Mouse (Mus musculus): ENCODE data around the gene Mtmr10.
A peak's percentile ranks its signal among the peaks of the same experiment; 100 is the strongest.

Mtmr10 gene

GRCm38 (mm10) chr7:64271926-64272325, 15.5 kb upstream of the Mtmr10 start:
- no peak for DNase-seq (ENCODE audit: low read depth, low spot score)
- Histone ChIP-seq H3K27me3 (ENCODE audit: control insufficient read depth, insufficient read depth, low read length, poor library complexity, severe bottlenecking) (no peaks in the 10 kb centered on the region), H3K36me3 (ENCODE audit: control insufficient read depth, insufficient read depth, low read length, poor library complexity, severe bottlenecking) (no peaks in the 10 kb centered on the region)

DNA sequence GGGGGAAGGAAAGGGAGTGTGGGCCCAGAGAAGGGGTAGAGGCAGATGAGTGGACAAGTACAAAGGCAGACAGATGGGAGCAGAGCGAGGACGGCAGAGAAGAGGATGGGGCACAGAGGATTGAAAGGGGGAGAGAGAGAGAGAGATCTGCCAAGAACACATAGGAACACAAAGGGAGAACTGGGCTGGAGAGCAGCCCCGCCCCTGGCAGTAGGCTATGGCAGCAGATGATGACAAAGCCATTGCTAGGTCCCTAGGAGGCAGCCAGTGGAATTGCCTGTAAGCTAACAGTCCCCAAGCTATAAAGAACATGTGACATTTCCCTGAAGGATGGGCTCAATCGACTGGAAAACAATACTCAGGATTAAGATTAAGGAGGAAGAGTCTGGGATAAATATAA, 11.9 kb upstream of the Mtmr10 start:
- no peaks in the 10 kb centered on the region for H3K36me3 ChIP-seq (ENCODE audit: control insufficient read depth, insufficient read depth, low read length, poor library complexity, severe bottlenecking)
- H3K27me3 ChIP-seq (ENCODE audit: control insufficient read depth, insufficient read depth, low read length, poor library complexity, severe bottlenecking) = no peaks in the 10 kb centered on the region
- DNase-seq (ENCODE audit: low read depth, low spot score) = no peak

DNA sequence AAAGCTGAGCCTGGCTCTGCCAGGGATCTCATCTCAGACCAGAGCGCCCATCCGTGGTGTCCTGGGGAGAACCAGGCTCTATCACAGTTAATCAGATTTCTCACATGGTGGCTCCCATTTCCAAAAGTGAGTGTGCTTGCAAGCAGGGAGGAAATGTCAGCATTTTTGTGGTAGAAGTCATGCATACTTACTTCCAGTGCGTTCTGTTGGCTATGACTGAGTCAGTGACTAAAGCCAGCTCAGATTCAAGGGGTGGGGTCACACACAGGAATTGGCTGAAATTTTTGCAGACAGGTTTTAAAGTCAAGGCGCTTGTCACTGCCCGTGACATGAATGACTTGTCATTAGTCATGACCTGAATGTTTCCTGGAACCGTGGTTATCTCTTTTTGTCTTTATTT, 10.5 kb upstream of the Mtmr10 start:
- Histone ChIP-seq H3K36me3 (ENCODE audit: control insufficient read depth, insufficient read depth, low read length, poor library complexity, severe bottlenecking) (no peaks in the 10 kb centered on the region), H3K27me3 (ENCODE audit: control insufficient read depth, insufficient read depth, low read length, poor library complexity, severe bottlenecking) (no peaks in the 10 kb centered on the region)
- DNase-seq (ENCODE audit: low read depth, low spot score) = no peak

DNA sequence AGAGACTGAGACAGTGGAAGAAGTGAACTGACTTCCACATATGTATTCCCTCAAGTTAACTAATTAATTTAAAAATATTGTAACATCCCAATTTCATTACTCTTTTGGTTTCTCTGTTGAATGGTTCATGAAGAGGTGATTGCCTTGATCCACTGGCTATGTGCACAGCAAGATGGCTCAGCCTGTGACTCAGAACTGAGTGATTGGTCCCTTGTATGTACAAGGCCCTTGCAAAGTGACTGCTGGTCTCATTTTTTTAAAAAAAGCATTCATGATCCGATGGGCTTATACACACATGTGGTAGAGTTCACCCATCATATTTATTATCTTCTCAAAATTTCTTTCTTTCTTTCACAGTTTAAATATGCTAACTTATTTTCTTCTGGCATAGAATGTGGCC, 8.9 kb upstream of the Mtmr10 start:
- DNase-seq (ENCODE audit: low read depth, low spot score) = no peak
- H3K27me3 ChIP-seq (ENCODE audit: control insufficient read depth, insufficient read depth, low read length, poor library complexity, severe bottlenecking) = no peaks in the 10 kb centered on the region
- no peaks in the 10 kb centered on the region for H3K36me3 ChIP-seq (ENCODE audit: control insufficient read depth, insufficient read depth, low read length, poor library complexity, severe bottlenecking)

GRCm38 (mm10) chr7:64279548-64279947, 7.9 kb upstream of the Mtmr10 start:
- Histone ChIP-seq H3K27me3 (ENCODE audit: control insufficient read depth, insufficient read depth, low read length, poor library complexity, severe bottlenecking) (no peaks in the 10 kb centered on the region), H3K36me3 (ENCODE audit: control insufficient read depth, insufficient read depth, low read length, poor library complexity, severe bottlenecking) (no peaks in the 10 kb centered on the region)
- DNase-seq (ENCODE audit: low read depth, low spot score) = peak; percentile 24

- no peak for DNase-seq (ENCODE audit: low read depth, low spot score)
- H3K36me3 ChIP-seq (ENCODE audit: control insufficient read depth, insufficient read depth, low read length, poor library complexity, severe bottlenecking) = no peaks in the 10 kb centered on the region
- no peaks in the 10 kb centered on the region for H3K27me3 ChIP-seq (ENCODE audit: control insufficient read depth, insufficient read depth, low read length, poor library complexity, severe bottlenecking)
Observed at GRCm38 (mm10) chr7:64286566-64286965, 887 bp upstream of the Mtmr10 start.

DNA sequence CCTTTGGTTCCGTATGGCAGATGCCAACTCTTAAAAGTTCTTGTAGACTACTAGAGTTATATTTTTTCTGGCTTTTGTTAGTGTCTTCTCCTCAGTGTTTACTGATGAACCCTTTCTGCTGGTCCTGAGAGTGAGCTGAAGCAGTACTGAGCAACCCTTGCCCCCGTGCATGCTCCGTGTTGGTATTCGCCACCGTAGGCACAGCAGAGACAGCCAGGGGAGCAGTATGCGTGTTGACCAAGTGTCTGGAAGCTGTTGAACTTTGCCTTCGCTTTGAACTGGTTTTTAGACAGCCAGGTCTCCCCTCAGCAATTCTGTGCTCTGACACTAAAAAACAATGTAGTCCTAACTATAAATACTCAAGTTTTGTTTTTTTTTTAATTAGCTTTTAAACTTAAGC, 2.0 kb downstream of the Mtmr10 start:
- H3K27me3 ChIP-seq (ENCODE audit: control insufficient read depth, insufficient read depth, low read length, poor library complexity, severe bottlenecking) = no peaks in the 10 kb centered on the region
- no peak for DNase-seq (ENCODE audit: low read depth, low spot score)
- no peaks in the 10 kb centered on the region for H3K36me3 ChIP-seq (ENCODE audit: control insufficient read depth, insufficient read depth, low read length, poor library complexity, severe bottlenecking)

- DNase-seq (ENCODE audit: low read depth, low spot score) = no peak
- no peaks in the 10 kb centered on the region for H3K27me3 ChIP-seq (ENCODE audit: control insufficient read depth, insufficient read depth, low read length, poor library complexity, severe bottlenecking)
- H3K36me3 ChIP-seq (ENCODE audit: control insufficient read depth, insufficient read depth, low read length, poor library complexity, severe bottlenecking) = no peaks in the 10 kb centered on the region
Observed at GRCm38 (mm10) chr7:64290431-64290830, 3.0 kb downstream of the Mtmr10 start.

- no peak for DNase-seq (ENCODE audit: low read depth, low spot score)
- no peaks in the 10 kb centered on the region for H3K36me3 ChIP-seq (ENCODE audit: control insufficient read depth, insufficient read depth, low read length, poor library complexity, severe bottlenecking)
- H3K27me3 ChIP-seq (ENCODE audit: control insufficient read depth, insufficient read depth, low read length, poor library complexity, severe bottlenecking) = no peaks in the 10 kb centered on the region
Observed at GRCm38 (mm10) chr7:64291722-64292121, 4.3 kb downstream of the Mtmr10 start.

DNA sequence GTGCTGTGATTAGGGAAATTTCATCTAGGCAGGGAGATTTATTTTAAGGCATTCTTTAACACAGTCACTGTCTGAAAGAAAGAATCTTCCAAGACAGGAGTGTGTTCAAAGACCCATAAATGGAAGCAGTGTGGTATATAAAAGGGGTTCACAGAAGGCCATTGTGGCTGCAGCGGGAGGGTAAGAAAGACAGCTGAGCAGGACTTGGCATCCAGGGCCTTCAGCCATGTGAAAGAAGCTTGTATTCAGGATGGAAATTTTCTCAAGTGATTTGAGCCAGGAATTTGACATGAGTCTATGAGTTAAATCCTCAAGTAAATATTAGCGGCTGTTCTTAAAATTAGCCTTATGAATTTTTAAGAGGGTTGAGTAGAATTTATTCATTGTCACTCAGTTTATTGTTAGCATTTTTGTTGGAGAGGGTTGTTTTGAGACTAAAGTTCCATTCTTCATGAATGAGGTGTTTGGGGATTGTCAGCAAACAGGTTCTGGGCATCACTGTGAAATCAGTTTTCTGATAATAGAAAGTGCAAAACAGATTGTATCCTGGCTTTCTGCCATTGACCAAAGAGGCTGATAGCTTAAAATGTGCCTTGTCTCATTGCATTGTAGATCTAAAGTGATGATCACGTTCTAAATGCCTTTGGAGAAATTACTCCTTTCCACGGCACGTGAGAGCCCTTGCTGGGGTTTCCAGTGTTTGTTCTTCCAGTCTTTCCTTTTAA, 9.0 kb downstream of the Mtmr10 start:
- no peaks in the 10 kb centered on the region for H3K36me3 ChIP-seq (ENCODE audit: control insufficient read depth, insufficient read depth, low read length, poor library complexity, severe bottlenecking)
- DNase-seq (ENCODE audit: low read depth, low spot score) = no peak
- H3K27me3 ChIP-seq (ENCODE audit: control insufficient read depth, insufficient read depth, low read length, poor library complexity, severe bottlenecking) = no peaks in the 10 kb centered on the region

- DNase-seq (ENCODE audit: low read depth, low spot score) = no peak
- no peaks in the 10 kb centered on the region for H3K27me3 ChIP-seq (ENCODE audit: control insufficient read depth, insufficient read depth, low read length, poor library complexity, severe bottlenecking)
- H3K36me3 ChIP-seq (ENCODE audit: control insufficient read depth, insufficient read depth, low read length, poor library complexity, severe bottlenecking) = peaks cover 2% of the 10 kb centered on the region; the same call in 1 of the 2 replicates
Observed at GRCm38 (mm10) chr7:64310241-64310640, 22.8 kb downstream of the Mtmr10 start.

DNA sequence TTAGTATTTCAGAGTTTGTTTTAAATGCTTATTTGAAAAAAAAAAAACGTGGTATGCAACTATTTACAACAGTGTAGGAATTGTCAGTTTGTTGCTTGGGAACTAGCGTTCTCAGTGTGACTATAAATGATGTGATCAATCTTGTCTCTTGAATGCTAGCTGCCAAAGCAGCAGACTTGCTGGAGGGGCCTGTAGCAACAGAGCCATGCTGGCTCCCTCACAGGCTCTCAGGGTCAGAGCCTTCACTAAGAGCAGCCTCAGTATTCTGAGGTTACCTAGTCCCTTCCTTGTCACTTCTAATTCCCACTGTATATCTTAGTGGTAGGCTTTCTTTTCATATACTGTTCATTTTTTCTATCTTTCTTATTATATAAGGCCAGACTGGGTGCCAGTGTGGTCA, 23.3 kb downstream of the Mtmr10 start:
- no peak for DNase-seq (ENCODE audit: low read depth, low spot score)
- Histone ChIP-seq H3K36me3 (ENCODE audit: control insufficient read depth, insufficient read depth, low read length, poor library complexity, severe bottlenecking) (peaks cover 2% of the 10 kb centered on the region; the same call in 1 of the 2 replicates), H3K27me3 (ENCODE audit: control insufficient read depth, insufficient read depth, low read length, poor library complexity, severe bottlenecking) (no peaks in the 10 kb centered on the region)

DNA sequence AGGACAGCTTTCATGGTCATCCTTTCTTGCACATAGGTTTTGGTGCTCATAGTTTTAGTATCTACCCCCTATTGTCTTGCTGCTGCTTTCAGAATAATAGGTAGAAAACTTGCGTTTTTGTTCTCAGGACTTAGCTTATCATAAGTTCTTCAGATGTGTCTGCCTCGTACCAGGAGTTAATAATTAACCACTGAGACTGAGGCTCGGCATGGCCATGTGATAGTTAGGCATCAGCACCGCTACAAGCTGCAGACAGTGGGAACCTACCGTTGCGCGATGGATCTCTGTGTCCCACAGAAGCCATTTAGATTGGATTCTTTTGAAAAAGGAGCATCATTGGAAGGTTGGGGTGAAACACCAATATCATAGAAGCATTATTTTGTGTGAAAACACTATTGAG, 25.4 kb downstream of the Mtmr10 start:
- Histone ChIP-seq H3K27me3 (ENCODE audit: control insufficient read depth, insufficient read depth, low read length, poor library complexity, severe bottlenecking) (no peaks in the 10 kb centered on the region), H3K36me3 (ENCODE audit: control insufficient read depth, insufficient read depth, low read length, poor library complexity, severe bottlenecking) (peaks cover 2% of the 10 kb centered on the region; the same call in 1 of the 2 replicates)
- no peak for DNase-seq (ENCODE audit: low read depth, low spot score)

DNA sequence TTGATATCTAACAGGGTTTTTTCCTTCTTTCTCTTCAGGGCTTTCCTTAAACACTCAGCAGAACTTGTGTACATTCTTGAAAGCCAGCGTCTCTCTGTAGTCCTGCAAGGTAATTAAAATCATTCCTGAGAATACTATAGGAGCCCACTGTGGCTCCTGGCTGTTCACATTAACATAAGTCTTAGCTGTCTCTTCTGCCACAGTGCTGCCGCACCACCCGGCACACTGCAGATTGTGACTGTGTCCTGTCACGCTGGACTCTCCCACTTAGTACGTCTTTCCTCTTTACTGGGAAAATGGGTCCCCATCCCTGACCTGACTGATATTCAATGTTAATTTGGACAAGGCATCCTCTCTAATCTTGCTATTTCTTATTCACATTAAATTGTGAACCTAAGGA, 33.7 kb downstream of the Mtmr10 start:
- H3K27me3 ChIP-seq (ENCODE audit: control insufficient read depth, insufficient read depth, low read length, poor library complexity, severe bottlenecking) = no peaks in the 10 kb centered on the region
- DNase-seq (ENCODE audit: low read depth, low spot score) = no peak
- no peaks in the 10 kb centered on the region; the same call in none of the 2 replicates for H3K36me3 ChIP-seq (ENCODE audit: control insufficient read depth, insufficient read depth, low read length, poor library complexity, severe bottlenecking)

GRCm38 (mm10) chr7:64321658-64322057, 34.2 kb downstream of the Mtmr10 start:
- no peaks in the 10 kb centered on the region for H3K27me3 ChIP-seq (ENCODE audit: control insufficient read depth, insufficient read depth, low read length, poor library complexity, severe bottlenecking)
- no peaks in the 10 kb centered on the region; the same call in none of the 2 replicates for H3K36me3 ChIP-seq (ENCODE audit: control insufficient read depth, insufficient read depth, low read length, poor library complexity, severe bottlenecking)
- DNase-seq (ENCODE audit: low read depth, low spot score) = no peak

DNA sequence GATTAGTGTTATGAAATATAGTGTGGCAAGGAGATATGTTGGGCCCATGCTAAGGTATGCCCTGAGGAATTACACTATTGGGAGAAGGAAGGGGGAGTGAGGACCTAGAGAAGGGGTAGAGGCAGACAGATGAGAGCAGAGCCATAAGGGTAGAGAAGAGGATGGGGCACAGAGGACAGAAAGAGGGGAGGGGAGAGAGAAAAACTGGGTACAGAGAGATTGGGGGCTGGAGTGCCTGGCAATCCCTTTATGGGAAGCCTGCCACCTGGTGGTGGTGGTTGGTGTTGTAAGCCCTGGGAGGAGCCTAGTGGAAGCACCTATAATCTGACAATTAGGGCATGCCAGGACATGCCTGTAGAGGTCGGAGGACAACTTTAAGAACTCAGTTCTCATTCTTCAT, 39.4 kb downstream of the Mtmr10 start:
- Histone ChIP-seq H3K36me3 (ENCODE audit: control insufficient read depth, insufficient read depth, low read length, poor library complexity, severe bottlenecking) (no peaks in the 10 kb centered on the region; the same call in 1 of the 2 replicates), H3K27me3 (ENCODE audit: control insufficient read depth, insufficient read depth, low read length, poor library complexity, severe bottlenecking) (no peaks in the 10 kb centered on the region)
- peak; percentile 86 for DNase-seq (ENCODE audit: low read depth, low spot score)
